Mouse (Mus musculus): Measurements from ENCODE around the gene Ndn. TPM values are rescaled to one million over a fixed set of nuclear protein-coding genes. Genes with fewer than 3 reads are reported as not detected.

The Ndn gene
- polyA plus RNA-seq (2014; fragmentation: Illumina TruSeq; extraction: RNeasy Lipid Tissue Mini Kit (QIAGEN cat#74804); ENCODE audit: low read depth, low replicate concordance): 0.61 TPM

GRCm38 (mm10) chr7:62346269-62346668 is at the start of gene Ndn:
Gene Ndn (plus strand): TSS chr7:62346569.

GRCm38 (mm10) chr7:62376510-62377304 is 30.3 kb downstream of the Ndn start, which contains the start of gene Magel2:
Gene Magel2 (plus strand): TSS chr7:62377010.

Other genes with a start within 250 kb of the Ndn start
- gene Magel2, start 30.4 kb downstream of the Ndn start, polyA plus RNA-seq (2014; fragmentation: Illumina TruSeq; extraction: RNeasy Lipid Tissue Mini Kit (QIAGEN cat#74804); ENCODE audit: low read depth, low replicate concordance): not detected
- 1.2 TPM for gene Mkrn3, start 73.6 kb downstream of the Ndn start, polyA plus RNA-seq (2014; fragmentation: Illumina TruSeq; extraction: RNeasy Lipid Tissue Mini Kit (QIAGEN cat#74804); ENCODE audit: low read depth, low replicate concordance)
- gene Peg12, start 117.9 kb downstream of the Ndn start, polyA plus RNA-seq (2014; fragmentation: Illumina TruSeq; extraction: RNeasy Lipid Tissue Mini Kit (QIAGEN cat#74804); ENCODE audit: low read depth, low replicate concordance): not detected